Mouse (Mus musculus): ENCODE data around the gene Cep170b. TPM values are rescaled to one million over a fixed set of nuclear protein-coding genes. Genes with fewer than 3 reads are reported as not detected.

Gene Cep170b
- total RNA-seq, 2 experiments from 2014 or later = 280 to 294 TPM

DNA sequence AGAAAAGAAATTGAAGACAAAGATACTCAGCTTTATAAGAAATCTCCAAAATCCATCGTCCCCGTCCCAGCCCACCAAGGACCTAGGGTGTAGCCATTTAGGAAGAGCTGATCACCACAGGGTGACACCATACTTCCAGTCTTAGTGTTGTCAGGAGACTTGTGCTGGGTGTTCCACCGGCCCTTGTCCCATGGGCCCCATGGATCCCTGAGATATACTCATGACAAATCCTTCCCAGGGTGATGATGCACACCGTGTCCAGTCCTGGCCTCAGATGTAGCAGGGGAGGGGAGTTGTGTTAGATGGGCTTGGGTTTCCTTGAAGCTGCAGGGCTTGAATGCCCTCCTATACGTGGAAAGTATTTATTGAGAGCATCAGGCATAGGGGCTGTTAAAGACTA lies 37.6 kb downstream of the Cep170b start:
- TF ChIP-seq CTCF (IDR thresholded peaks at IDR 0.05) = no peak
- Histone ChIP-seq H3K4me3 (no peak overlapping the region), H3K27ac (no peak overlapping the region)
- intact Hi-C loops (cut with DNase I) = no loop called here
- DNase-seq (ENCODE audit: extremely low spot score in 1 of 2, low spot score in 2 of 2) = no peak

- no peak overlapping the region for H3K4me3 ChIP-seq
- DNase-seq (ENCODE audit: extremely low spot score in 1 of 2, low spot score in 2 of 2) = no peak
- intact Hi-C loops (cut with DNase I) = no loop called here
- no peak for TF ChIP-seq CTCF (IDR thresholded peaks at IDR 0.05)
- H3K27ac ChIP-seq = no peak overlapping the region
These were observed 39.2 kb downstream of the Cep170b start for GRCm38 (mm10) chr12:112759471-112759870.

GRCm38 (mm10) chr12:112760154-112760926 lies 40.1 kb downstream of the Cep170b start, which contains the start of gene Pld4:
Gene Pld4 (plus strand): TSS chr12:112760655.
- no peak for TF ChIP-seq CTCF (IDR thresholded peaks at IDR 0.05)
- H3K27ac ChIP-seq = no peak within 1 kb of the TSS; the same call in 1 of the 2 replicates
- intact Hi-C loops (cut with DNase I) = no loop called here
- H3K4me3 ChIP-seq = no peak within 1 kb of the TSS
- DNase-seq (ENCODE audit: extremely low spot score in 1 of 2, low spot score in 2 of 2) = no peak

GRCm38 (mm10) chr12:112761411-112761810 lies 41.2 kb downstream of the Cep170b start:
- no peak for DNase-seq (ENCODE audit: extremely low spot score in 1 of 2, low spot score in 2 of 2)
- Histone ChIP-seq H3K27ac (no peak overlapping the region), H3K4me3 (no peak overlapping the region)
- TF ChIP-seq CTCF (IDR thresholded peaks at IDR 0.05) = no peak
- intact Hi-C loops (cut with DNase I) = no loop called here

GRCm38 (mm10) chr12:112762018-112762417 lies 41.8 kb downstream of the Cep170b start:
- intact Hi-C loops (cut with DNase I) = no loop called here
- Histone ChIP-seq H3K27ac (no peak overlapping the region), H3K4me3 (no peak overlapping the region)
- no peak for TF ChIP-seq CTCF (IDR thresholded peaks at IDR 0.05)
- DNase-seq (ENCODE audit: extremely low spot score in 1 of 2, low spot score in 2 of 2) = no peak

GRCm38 (mm10) chr12:112763176-112763575 lies 42.9 kb downstream of the Cep170b start:
- no peak overlapping the region for H3K27ac ChIP-seq
- no peak overlapping the region for H3K4me3 ChIP-seq
- no peak for DNase-seq (ENCODE audit: extremely low spot score in 1 of 2, low spot score in 2 of 2)
- no peak for TF ChIP-seq CTCF (IDR thresholded peaks at IDR 0.05)
- intact Hi-C loops (cut with DNase I) = no loop called here

DNA sequence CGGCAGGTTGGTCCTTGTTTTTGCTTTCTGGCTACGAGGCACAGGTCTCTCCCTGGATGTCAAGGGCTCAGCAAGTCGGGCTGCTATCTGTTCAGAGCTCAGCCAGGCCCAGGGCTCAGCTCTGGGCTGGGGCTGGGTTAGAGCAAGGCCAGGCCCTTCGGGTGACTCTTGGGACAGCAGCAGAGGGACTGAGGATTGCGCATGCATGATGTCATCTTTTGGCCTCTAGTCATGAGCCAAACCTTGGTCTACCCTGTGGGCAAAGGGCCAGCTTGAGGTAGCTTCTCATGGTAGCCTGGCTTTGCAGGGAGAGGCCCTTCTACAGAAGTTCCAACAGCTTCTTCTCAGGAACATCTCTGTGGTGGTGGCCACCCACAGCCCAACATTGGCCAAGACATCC lies 43.9 kb downstream of the Cep170b start:
- intact Hi-C loops (cut with DNase I) = no loop called here
- Histone ChIP-seq H3K27ac (no peak overlapping the region), H3K4me3 (no peak overlapping the region)
- no peak for TF ChIP-seq CTCF (IDR thresholded peaks at IDR 0.05)
- DNase-seq (ENCODE audit: extremely low spot score in 1 of 2, low spot score in 2 of 2) = no peak

GRCm38 (mm10) chr12:112764991-112765390 lies 44.7 kb downstream of the Cep170b start:
- Histone ChIP-seq H3K4me3 (no peak overlapping the region), H3K27ac (no peak overlapping the region)
- no peak for DNase-seq (ENCODE audit: extremely low spot score in 1 of 2, low spot score in 2 of 2)
- intact Hi-C loops (cut with DNase I) = no loop called here
- TF ChIP-seq CTCF (IDR thresholded peaks at IDR 0.05) = no peak

- Histone ChIP-seq H3K27ac (no peak overlapping the region), H3K4me3 (no peak overlapping the region)
- intact Hi-C loops (cut with DNase I) = no loop called here
- no peak for DNase-seq (ENCODE audit: extremely low spot score in 1 of 2, low spot score in 2 of 2)
- TF ChIP-seq CTCF (IDR thresholded peaks at IDR 0.05) = no peak
These were observed 46.3 kb downstream of the Cep170b start for GRCm38 (mm10) chr12:112766586-112766985.

GRCm38 (mm10) chr12:112767036-112767890 lies 47.0 kb downstream of the Cep170b start:
- no peak overlapping the region for H3K4me3 ChIP-seq
- no peak for TF ChIP-seq CTCF (IDR thresholded peaks at IDR 0.05)
- H3K27ac ChIP-seq = no peak overlapping the region
- DNase-seq (ENCODE audit: extremely low spot score in 1 of 2, low spot score in 2 of 2) = no peak
- intact Hi-C loops (cut with DNase I) = no loop called here

DNA sequence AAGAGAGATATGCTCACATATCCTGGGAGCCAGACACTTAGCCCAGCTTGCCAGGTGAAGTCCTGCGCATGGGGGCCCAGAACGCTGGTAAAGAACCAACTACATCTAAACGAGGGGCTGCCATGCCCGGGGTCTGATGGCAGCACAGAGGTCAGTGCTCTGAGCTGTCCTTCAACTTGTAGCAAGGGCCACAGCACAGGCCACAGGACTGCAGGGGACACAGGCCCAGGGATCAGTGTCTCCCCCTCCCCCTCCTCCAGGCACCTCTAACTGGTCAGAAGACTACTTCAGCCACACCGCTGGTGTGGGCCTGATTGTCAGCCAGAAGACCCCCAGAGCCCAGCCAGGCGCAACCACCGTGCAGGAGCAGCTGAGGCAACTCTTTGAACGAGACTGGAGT lies 47.9 kb downstream of the Cep170b start:
- TF ChIP-seq CTCF (IDR thresholded peaks at IDR 0.05) = no peak
- intact Hi-C loops (cut with DNase I) = no loop called here
- H3K4me3 ChIP-seq = no peak overlapping the region
- no peak overlapping the region for H3K27ac ChIP-seq
- DNase-seq (ENCODE audit: extremely low spot score in 1 of 2, low spot score in 2 of 2) = no peak

- Histone ChIP-seq H3K4me3 (no peak overlapping the region), H3K27ac (no peak overlapping the region)
- TF ChIP-seq CTCF (IDR thresholded peaks at IDR 0.05) = no peak
- intact Hi-C loops (cut with DNase I) = no loop called here
- DNase-seq (ENCODE audit: extremely low spot score in 1 of 2, low spot score in 2 of 2) = no peak
These were observed 48.8 kb downstream of the Cep170b start for GRCm38 (mm10) chr12:112769031-112769430.
